Mouse (Mus musculus): ENCODE results near the gene Fam228a. TPM values are rescaled to one million over a fixed set of nuclear protein-coding genes. Genes with fewer than 3 reads are reported as not detected.
"Not testable (repeated sequence)": the region's sequence is repeated elsewhere in the genome, so short reads cannot be mapped to it uniquely, and the experiment has no call there.

The Fam228a gene
- polyA plus RNA-seq, 1 experiment = not detected

DNA sequence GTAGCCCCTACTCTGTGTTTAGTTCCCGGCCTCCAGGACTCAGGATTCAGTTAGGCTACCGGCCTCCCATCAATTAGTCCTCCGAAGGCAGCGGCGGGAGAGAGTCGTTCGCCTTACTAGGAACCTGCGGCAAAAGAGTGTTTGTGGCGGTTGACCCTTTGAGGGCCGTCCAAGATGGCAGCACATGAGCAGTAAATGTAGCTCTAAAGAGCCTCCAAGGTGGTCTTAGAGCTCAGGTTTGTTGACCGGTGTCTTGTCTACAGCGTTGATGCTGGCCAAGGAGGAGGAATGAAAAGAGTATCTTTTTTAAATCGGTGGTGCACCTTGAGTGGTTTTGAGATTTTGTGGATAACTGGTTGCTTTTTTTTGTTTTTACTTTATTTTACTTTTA lies 31.1 kb upstream of the Fam228a start:
- H3K27ac ChIP-seq (ENCODE audit: insufficient read depth, low read depth, low read length) = peak overlapping the region; percentile 61
- H3K4me3 ChIP-seq (ENCODE audit: insufficient read depth, low read depth, low read length) = peak overlapping the region; percentile 67
- WGBS = 15% methylated on average over 13 of the region's 13 CpGs
- TF ChIP-seq CTCF (IDR thresholded peaks at IDR 0.05; ENCODE audit: insufficient read depth, low read depth, low read length) (no peak), POLR2A (IDR thresholded peaks at IDR 0.05; ENCODE audit: insufficient read depth, low read depth, low read length) (no peak)
- no peaks in the 10 kb centered on the region for H3K4me1 ChIP-seq (ENCODE audit: control insufficient read depth, insufficient read depth, low read length)

DNA sequence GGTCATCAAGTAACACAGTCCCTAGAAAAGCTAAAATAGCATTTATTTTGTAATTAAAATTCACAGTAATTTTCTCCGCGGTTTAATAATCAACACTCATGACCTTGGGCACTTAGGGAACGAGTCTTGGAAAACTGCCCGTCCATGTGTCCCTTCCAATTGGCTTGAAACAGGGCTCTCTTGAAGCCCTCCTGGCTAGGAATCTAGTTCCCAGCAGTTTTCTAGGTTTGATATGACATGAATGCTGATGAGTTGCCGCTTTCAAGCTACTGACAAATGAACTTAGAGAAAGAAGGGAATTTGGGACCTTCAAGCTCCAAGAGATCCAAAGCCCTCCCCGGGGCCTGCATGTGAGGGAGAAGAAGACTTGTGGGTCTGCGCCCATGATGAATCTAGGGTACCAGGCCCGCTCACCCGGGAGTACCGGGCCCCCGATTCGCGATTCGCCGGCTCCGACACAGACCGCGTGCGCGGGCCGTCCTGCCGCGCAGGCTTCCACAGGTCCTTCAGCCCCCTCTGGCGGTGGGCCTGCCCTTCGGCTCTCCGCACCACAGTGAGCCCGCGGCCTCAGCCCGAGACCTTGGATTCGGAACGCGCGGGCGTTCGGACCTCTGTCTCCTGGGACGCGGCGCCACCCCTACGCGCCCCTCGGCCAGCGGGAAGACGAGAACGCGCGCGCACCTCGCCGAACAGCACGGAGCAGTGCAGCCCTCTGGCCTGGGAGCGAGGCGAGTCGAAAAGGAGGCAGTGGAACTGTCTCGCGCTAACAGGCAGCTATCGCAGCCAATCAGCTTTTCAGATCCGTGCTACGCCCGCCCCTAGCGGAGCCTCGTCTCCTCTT lies 30.5 kb upstream of the Fam228a start, which contains the start of the genes Pfn4 and Fam228b:
Pfn4 (plus strand) TSS at position 531 of the 841 bp plus-strand sequence.
Fam228b (minus strand) TSS at position 776 of the 841 bp plus-strand sequence.
- Histone ChIP-seq H3K4me3 (ENCODE audit: insufficient read depth, low read depth, low read length) (peak within 1 kb of the TSS; percentile 67), H3K27ac (ENCODE audit: insufficient read depth, low read depth, low read length) (peak within 1 kb of the TSS; percentile 91), H3K4me1 (ENCODE audit: control insufficient read depth, insufficient read depth, low read length) (no peaks in the 10 kb centered on the region)
- TF ChIP-seq POLR2A (IDR thresholded peaks at IDR 0.05; ENCODE audit: insufficient read depth, low read depth, low read length) (peak; percentile 70; the same call in 1 of the 2 replicates), CTCF (IDR thresholded peaks at IDR 0.05; ENCODE audit: insufficient read depth, low read depth, low read length) (peak; percentile 97)
- WGBS = 2% methylated on average over 61 of the region's 61 CpGs

DNA sequence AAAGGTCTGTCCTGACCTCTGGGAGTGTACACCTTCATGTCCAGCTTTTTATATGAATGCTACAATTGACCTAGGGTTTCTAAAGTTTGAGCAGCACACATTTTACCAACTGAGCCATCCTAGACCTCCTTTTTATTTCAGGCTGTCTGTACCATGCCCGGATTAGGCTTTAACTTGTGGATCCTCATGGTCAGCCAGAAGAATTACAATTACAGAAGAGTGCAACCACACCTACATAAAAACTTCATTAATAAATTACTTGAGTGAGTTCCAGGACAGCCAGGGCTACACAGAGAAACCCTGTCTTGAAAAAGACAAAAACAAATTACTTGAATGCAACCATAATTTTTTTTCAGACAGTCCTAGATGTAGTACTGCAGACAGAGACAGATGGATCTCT lies 18.8 kb upstream of the Fam228a start:
- no peak for TF ChIP-seq CTCF (IDR thresholded peaks at IDR 0.05; ENCODE audit: insufficient read depth, low read depth, low read length)
- no peak for TF ChIP-seq POLR2A (IDR thresholded peaks at IDR 0.05; ENCODE audit: insufficient read depth, low read depth, low read length)
- H3K4me1 ChIP-seq (ENCODE audit: control insufficient read depth, insufficient read depth, low read length) = no peaks in the 10 kb centered on the region
- WGBS = 83% methylated on average over 1 of the region's 1 CpGs
- no peak overlapping the region for H3K4me3 ChIP-seq (ENCODE audit: insufficient read depth, low read depth, low read length)
- H3K27ac ChIP-seq (ENCODE audit: insufficient read depth, low read depth, low read length) = no peak overlapping the region

DNA sequence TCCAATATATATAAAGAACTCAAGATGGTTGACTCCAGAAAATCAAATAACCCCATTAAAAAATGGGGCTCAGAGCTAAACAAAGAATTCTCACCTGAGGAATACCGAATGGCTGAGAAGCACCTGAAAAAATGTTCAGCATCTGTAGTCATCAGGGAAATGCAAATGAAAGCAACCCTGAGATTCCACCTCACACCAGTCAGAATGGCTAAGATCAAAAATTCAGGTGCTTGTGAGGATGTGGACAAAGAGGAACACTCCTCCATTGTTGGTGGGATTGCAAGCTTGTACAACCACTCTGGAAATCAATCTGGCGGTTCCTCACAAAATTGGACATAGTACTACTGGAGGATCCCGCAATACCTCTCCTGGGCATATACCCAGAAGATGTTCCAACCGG lies 16.2 kb upstream of the Fam228a start:
- not testable (repeated sequence) for H3K4me1 ChIP-seq (ENCODE audit: control insufficient read depth, insufficient read depth, low read length); H3K27ac ChIP-seq (ENCODE audit: insufficient read depth, low read depth, low read length); H3K4me3 ChIP-seq (ENCODE audit: insufficient read depth, low read depth, low read length)
- WGBS = 94% methylated on average over 4 of the region's 4 CpGs

DNA sequence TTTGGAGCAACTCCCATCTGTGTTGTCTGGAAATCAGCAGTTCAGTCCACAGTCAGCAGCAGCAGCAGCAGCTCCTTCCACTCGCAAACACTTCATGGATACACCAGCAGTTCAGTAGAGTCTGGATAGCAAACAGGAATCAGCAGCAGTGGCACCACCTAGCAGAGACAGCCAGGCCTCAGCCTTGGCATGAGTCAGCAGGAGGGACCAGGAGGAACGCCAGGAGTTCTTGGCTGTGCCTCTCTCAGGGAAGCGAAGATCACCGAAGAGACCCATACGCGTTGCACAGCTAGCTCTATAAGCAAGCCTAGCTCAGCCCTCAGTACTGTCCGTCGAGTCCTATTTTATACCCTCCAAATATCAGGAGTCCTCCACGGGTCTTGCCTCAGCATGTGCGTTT lies 6.3 kb upstream of the Fam228a start:
- TF ChIP-seq POLR2A (IDR thresholded peaks at IDR 0.05; ENCODE audit: insufficient read depth, low read depth, low read length) = no peak
- TF ChIP-seq CTCF (IDR thresholded peaks at IDR 0.05; ENCODE audit: insufficient read depth, low read depth, low read length) = no peak
- H3K27ac ChIP-seq (ENCODE audit: insufficient read depth, low read depth, low read length) = no peak overlapping the region
- H3K4me1 ChIP-seq (ENCODE audit: control insufficient read depth, insufficient read depth, low read length) = no peaks in the 10 kb centered on the region
- H3K4me3 ChIP-seq (ENCODE audit: insufficient read depth, low read depth, low read length) = no peak overlapping the region
- 81% methylated on average over 10 of the region's 10 CpGs for WGBS

DNA sequence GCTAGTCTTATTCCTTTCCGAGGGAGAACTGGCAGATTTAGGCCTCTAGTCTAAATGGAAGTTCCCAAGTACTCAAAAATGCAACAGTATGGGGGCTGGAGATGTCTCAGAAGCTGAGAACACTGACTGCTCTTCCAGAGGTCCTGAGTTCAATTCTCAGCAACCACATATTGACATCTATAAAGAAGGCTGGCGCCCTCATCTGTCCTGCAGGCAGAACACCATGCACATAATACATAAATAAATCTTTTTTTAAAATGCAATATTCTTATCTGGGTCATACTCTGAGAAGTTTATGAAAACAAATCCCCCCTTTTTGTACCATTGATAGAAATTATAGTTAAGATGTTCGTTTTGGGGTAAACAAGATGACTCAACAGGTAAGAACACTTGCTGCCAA lies 4.0 kb upstream of the Fam228a start:
- WGBS = 92% methylated on average over 3 of the region's 3 CpGs
- no peak overlapping the region for H3K27ac ChIP-seq (ENCODE audit: insufficient read depth, low read depth, low read length)
- TF ChIP-seq POLR2A (IDR thresholded peaks at IDR 0.05; ENCODE audit: insufficient read depth, low read depth, low read length) = no peak
- TF ChIP-seq CTCF (IDR thresholded peaks at IDR 0.05; ENCODE audit: insufficient read depth, low read depth, low read length) = no peak
- no peaks in the 10 kb centered on the region for H3K4me1 ChIP-seq (ENCODE audit: control insufficient read depth, insufficient read depth, low read length)
- no peak overlapping the region for H3K4me3 ChIP-seq (ENCODE audit: insufficient read depth, low read depth, low read length)

DNA sequence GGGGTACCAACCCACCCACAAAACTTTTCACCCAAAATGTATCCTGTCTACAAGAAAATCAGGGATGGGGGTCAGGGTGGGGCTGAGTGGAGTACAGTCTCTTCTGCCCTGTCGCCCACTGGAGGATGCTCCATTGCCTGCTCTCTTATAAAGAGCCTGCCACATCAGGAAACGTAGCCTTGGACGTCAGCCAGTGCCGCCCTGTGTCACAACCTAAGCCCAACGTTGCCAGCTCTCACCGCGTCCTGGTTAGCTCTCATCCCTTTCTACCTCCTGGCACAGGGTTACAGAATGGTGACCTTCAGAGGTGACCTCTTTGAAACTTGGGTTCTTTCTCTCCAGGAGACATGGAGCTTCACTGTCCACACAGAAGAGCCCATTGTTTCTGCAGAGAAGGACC lies 2.6 kb upstream of the Fam228a start:
- Histone ChIP-seq H3K4me1 (ENCODE audit: control insufficient read depth, insufficient read depth, low read length) (no peaks in the 10 kb centered on the region), H3K4me3 (ENCODE audit: insufficient read depth, low read depth, low read length) (no peak overlapping the region), H3K27ac (ENCODE audit: insufficient read depth, low read depth, low read length) (no peak overlapping the region)
- WGBS = 56% methylated on average over 7 of the region's 7 CpGs
- TF ChIP-seq CTCF (IDR thresholded peaks at IDR 0.05; ENCODE audit: insufficient read depth, low read depth, low read length) (no peak), POLR2A (IDR thresholded peaks at IDR 0.05; ENCODE audit: insufficient read depth, low read depth, low read length) (no peak)

DNA sequence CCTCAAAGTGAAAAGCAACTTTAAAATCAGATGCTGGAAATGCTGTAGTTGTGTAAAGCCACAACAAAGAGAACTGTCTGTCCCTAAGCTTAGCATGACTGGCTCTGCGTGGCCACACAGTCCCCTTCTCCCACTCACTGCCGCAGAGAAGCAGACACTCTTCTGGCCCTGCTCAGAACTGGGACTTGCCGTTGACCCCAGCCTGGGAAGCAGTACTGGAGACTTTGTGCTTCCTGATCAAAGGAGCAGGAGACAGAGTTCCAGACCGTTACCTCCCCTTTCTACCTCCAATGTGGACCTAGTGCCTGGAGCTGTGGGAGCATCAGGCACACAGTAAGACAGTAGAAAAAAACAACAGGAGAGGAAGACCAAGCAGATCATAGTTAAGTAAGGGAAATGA lies 5.9 kb downstream of the Fam228a start:
- Histone ChIP-seq H3K4me3 (ENCODE audit: insufficient read depth, low read depth, low read length) (no peak overlapping the region), H3K4me1 (ENCODE audit: control insufficient read depth, insufficient read depth, low read length) (no peaks in the 10 kb centered on the region), H3K27ac (ENCODE audit: insufficient read depth, low read depth, low read length) (no peak overlapping the region)
- 81% methylated on average over 4 of the region's 4 CpGs for WGBS
- TF ChIP-seq POLR2A (IDR thresholded peaks at IDR 0.05; ENCODE audit: insufficient read depth, low read depth, low read length) (no peak), CTCF (IDR thresholded peaks at IDR 0.05; ENCODE audit: insufficient read depth, low read depth, low read length) (no peak)

DNA sequence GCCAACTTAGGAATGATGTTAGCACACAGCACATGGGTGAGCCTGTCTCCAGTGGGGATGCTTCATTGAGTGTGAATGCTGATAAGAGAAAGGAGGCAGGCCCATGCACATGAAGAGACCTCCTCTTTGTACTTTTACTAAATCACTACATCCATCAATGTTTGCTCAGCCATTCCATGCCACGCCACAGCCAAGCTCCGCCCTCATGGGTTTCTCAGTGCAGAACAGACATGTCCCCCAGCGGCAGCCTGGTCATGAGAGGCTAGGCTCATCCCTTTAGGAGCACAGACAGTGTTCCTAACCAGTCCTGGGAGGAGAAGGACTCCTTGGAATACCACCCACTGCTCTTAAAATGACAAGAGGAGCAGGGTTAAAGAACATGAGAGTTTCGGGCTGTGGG lies 6.6 kb downstream of the Fam228a start:
- TF ChIP-seq CTCF (IDR thresholded peaks at IDR 0.05; ENCODE audit: insufficient read depth, low read depth, low read length) = no peak
- TF ChIP-seq POLR2A (IDR thresholded peaks at IDR 0.05; ENCODE audit: insufficient read depth, low read depth, low read length) = no peak
- Histone ChIP-seq H3K27ac (ENCODE audit: insufficient read depth, low read depth, low read length) (no peak overlapping the region), H3K4me3 (ENCODE audit: insufficient read depth, low read depth, low read length) (no peak overlapping the region), H3K4me1 (ENCODE audit: control insufficient read depth, insufficient read depth, low read length) (no peaks in the 10 kb centered on the region)
- 82% methylated on average over 4 of the region's 4 CpGs for WGBS

All from olfactory bulb, adult 2 months (tissue).